Mouse (Mus musculus): ENCODE measurements at regions not wholly inside any gene's neighbourhood (a gene's known extent, or its start where the extent isn't known, plus 50 kb on each side); places are given as distances from the start of the nearest gene placed in this dataset.

- Histone ChIP-seq H3K36me3 (ENCODE audit: control insufficient read depth, insufficient read depth, low read length) (no peaks in the 10 kb centered on the region), H3K9me3 (ENCODE audit: control insufficient read depth, low read length) (no peaks in the 10 kb centered on the region), H3K9ac (replicated peaks; ENCODE audit: low read length) (no peak overlapping the region), H3K4me1 (ENCODE audit: control insufficient read depth, insufficient read depth, low read length) (0 out of 2 replicates have a peak, but pooled peaks cover 3% of the 10 kb centered on the region), H3K4me3 (replicated peaks; ENCODE audit: low read depth, low read length) (no peak overlapping the region), H3K27ac (replicated peaks; ENCODE audit: low read depth, low read length) (no peak overlapping the region), H3K27me3 (ENCODE audit: control insufficient read depth, insufficient read depth, low read length) (no peaks in the 10 kb centered on the region), H3K4me2 (ENCODE audit: low read length) (no peak overlapping the region)
- no peak for DNase-seq
- 84% methylated on average over 7 of the region's 7 CpGs for WGBS
- ATAC-seq (ENCODE audit: low FRiP score, low TSS enrichment) = no peak
These were observed 322.9 kb downstream of the Zfp706 start for GRCm38 (mm10) chr15:36684684-36685083.

DNA sequence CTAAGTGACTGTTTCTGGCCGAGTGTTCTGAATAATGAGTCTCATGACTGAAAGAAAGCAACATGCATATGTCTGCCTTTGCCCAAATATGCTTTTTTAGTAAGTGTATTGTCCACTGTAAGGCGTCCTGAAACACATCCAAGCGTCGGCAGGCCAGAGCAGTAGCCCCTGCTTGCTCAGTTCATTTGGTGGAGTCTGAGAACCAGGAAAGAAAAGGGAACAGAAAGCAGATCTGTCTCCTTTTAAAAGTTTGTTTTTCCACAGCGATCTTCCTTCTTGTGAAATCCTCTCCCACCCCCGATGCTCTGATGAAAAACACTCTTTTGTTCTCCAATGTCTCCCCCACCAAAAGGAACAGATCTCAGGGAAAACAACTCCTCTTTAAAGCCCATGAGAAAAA lies 324.7 kb downstream of the Zfp706 start:
- Histone ChIP-seq H3K4me2 (ENCODE audit: low read length) (no peak overlapping the region), H3K27ac (replicated peaks; ENCODE audit: low read depth, low read length) (no peak overlapping the region), H3K36me3 (ENCODE audit: control insufficient read depth, insufficient read depth, low read length) (no peaks in the 10 kb centered on the region), H3K27me3 (ENCODE audit: control insufficient read depth, insufficient read depth, low read length) (no peaks in the 10 kb centered on the region), H3K9me3 (ENCODE audit: control insufficient read depth, low read length) (no peaks in the 10 kb centered on the region), H3K4me3 (replicated peaks; ENCODE audit: low read depth, low read length) (no peak overlapping the region), H3K9ac (replicated peaks; ENCODE audit: low read length) (no peak overlapping the region), H3K4me1 (ENCODE audit: control insufficient read depth, insufficient read depth, low read length) (no peaks in the 10 kb centered on the region)
- DNase-seq (no peak), ATAC-seq (ENCODE audit: low FRiP score, low TSS enrichment) (no peak)
- 63% methylated on average over 6 of the region's 6 CpGs for WGBS

GRCm38 (mm10) chr15:36682159-36682558 lies 325.4 kb downstream of the Zfp706 start:
- H3K4me3 ChIP-seq (replicated peaks; ENCODE audit: low read depth, low read length) = no peak overlapping the region
- H3K4me1 ChIP-seq (ENCODE audit: control insufficient read depth, insufficient read depth, low read length) = no peaks in the 10 kb centered on the region
- WGBS = 73% methylated on average over 5 of the region's 5 CpGs
- H3K4me2 ChIP-seq (ENCODE audit: low read length) = no peak overlapping the region
- H3K9ac ChIP-seq (replicated peaks; ENCODE audit: low read length) = no peak overlapping the region
- ATAC-seq (ENCODE audit: low FRiP score, low TSS enrichment) (no peak), DNase-seq (no peak)
- no peaks in the 10 kb centered on the region for H3K9me3 ChIP-seq (ENCODE audit: control insufficient read depth, low read length)
- no peaks in the 10 kb centered on the region for H3K36me3 ChIP-seq (ENCODE audit: control insufficient read depth, insufficient read depth, low read length)
- H3K27me3 ChIP-seq (ENCODE audit: control insufficient read depth, insufficient read depth, low read length) = no peaks in the 10 kb centered on the region
- H3K27ac ChIP-seq (replicated peaks; ENCODE audit: low read depth, low read length) = no peak overlapping the region

DNA sequence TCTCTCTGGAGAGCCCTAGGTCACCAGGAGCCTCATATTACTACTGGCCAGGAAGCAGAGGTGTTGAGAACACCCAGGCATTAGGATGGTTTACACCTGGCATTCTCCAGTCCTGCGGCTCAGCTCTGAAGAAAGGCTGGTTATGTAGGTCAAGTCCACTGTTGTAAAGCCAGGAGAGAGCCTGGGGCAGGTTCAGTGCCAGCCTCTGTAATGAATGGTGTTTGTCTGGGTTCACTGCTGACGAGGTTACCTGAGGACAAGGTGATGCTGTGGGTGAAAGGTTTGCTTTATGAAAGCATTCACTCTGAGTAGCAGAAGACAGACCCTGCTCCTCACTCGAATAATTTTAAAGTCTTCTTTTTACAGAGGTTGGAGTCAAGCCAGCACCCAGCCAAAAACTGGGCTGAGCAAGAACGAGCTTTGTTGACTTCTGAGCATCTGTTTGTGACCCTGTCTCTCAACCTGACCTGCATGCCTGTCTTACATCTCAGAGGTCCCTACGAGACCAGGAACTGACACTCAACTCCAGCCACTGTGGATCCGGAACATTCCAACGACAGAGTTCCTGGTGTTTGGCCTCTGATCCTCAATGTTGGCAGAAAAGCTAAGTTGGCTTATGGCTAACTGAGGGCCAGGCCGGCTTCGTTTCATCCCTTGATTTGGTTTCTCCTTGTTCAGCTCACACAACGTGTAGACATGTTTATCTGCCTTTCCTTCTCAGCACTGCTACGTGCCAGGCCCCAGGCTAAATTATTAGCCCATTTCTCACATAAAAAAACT lies 327.0 kb downstream of the Zfp706 start:
- Histone ChIP-seq H3K27me3 (ENCODE audit: control insufficient read depth, insufficient read depth, low read length) (no peaks in the 10 kb centered on the region), H3K4me1 (ENCODE audit: control insufficient read depth, insufficient read depth, low read length) (no peaks in the 10 kb centered on the region), H3K9me3 (ENCODE audit: control insufficient read depth, low read length) (no peaks in the 10 kb centered on the region), H3K4me2 (ENCODE audit: low read length) (no peak overlapping the region), H3K9ac (replicated peaks; ENCODE audit: low read length) (no peak overlapping the region), H3K27ac (replicated peaks; ENCODE audit: low read depth, low read length) (no peak overlapping the region), H3K4me3 (replicated peaks; ENCODE audit: low read depth, low read length) (no peak overlapping the region), H3K36me3 (ENCODE audit: control insufficient read depth, insufficient read depth, low read length) (no peaks in the 10 kb centered on the region)
- 89% methylated on average over 11 of the region's 11 CpGs for WGBS
- ATAC-seq (ENCODE audit: low FRiP score, low TSS enrichment) (no peak), DNase-seq (no peak)

GRCm38 (mm10) chr15:36679577-36679976 lies 328.0 kb downstream of the Zfp706 start:
- no peaks in the 10 kb centered on the region for H3K27me3 ChIP-seq (ENCODE audit: control insufficient read depth, insufficient read depth, low read length)
- 91% methylated on average over 13 of the region's 13 CpGs for WGBS
- ATAC-seq (ENCODE audit: low FRiP score, low TSS enrichment) (no peak), DNase-seq (no peak)
- H3K4me1 ChIP-seq (ENCODE audit: control insufficient read depth, insufficient read depth, low read length) = no peaks in the 10 kb centered on the region
- no peaks in the 10 kb centered on the region for H3K9me3 ChIP-seq (ENCODE audit: control insufficient read depth, low read length)
- H3K4me2 ChIP-seq (ENCODE audit: low read length) = no peak overlapping the region
- no peak overlapping the region for H3K4me3 ChIP-seq (replicated peaks; ENCODE audit: low read depth, low read length)
- no peak overlapping the region for H3K9ac ChIP-seq (replicated peaks; ENCODE audit: low read length)
- no peaks in the 10 kb centered on the region for H3K36me3 ChIP-seq (ENCODE audit: control insufficient read depth, insufficient read depth, low read length)
- no peak overlapping the region for H3K27ac ChIP-seq (replicated peaks; ENCODE audit: low read depth, low read length)

- Histone ChIP-seq H3K9me3 (ENCODE audit: control insufficient read depth, low read length) (no peaks in the 10 kb centered on the region), H3K4me1 (ENCODE audit: control insufficient read depth, insufficient read depth, low read length) (0 out of 2 replicates have a peak, but pooled peaks cover 4% of the 10 kb centered on the region), H3K27ac (replicated peaks; ENCODE audit: low read depth, low read length) (no peak overlapping the region), H3K4me2 (ENCODE audit: low read length) (no peak overlapping the region), H3K4me3 (replicated peaks; ENCODE audit: low read depth, low read length) (no peak overlapping the region), H3K9ac (replicated peaks; ENCODE audit: low read length) (no peak overlapping the region), H3K27me3 (ENCODE audit: control insufficient read depth, insufficient read depth, low read length) (no peaks in the 10 kb centered on the region), H3K36me3 (ENCODE audit: control insufficient read depth, insufficient read depth, low read length) (no peaks in the 10 kb centered on the region)
- ATAC-seq (ENCODE audit: low FRiP score, low TSS enrichment) (no peak), DNase-seq (no peak)
- WGBS = 23% methylated on average over 12 of the region's 12 CpGs
These were observed 337.8 kb downstream of the Zfp706 start for GRCm38 (mm10) chr15:36669748-36670147.

DNA sequence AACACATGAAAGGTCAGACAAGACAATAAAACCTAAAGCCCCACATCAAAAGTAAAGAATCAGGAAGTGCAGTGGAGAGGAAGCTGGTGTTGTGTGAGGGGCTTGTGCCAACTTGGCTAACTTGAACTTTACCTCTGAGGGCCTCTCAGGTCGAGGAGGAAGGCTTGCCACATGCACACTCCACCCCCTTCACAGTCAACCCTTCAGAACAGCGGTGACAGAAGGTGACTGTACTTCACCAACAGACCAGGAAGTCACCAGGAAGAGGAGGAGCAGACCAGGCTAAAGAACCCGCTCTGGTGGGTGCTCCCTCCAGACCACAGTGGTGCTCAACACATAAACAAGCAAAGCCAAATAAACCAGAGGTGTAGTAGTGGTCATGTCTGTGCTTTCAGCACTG lies 341.0 kb downstream of the Zfp706 start:
- H3K27ac ChIP-seq (replicated peaks; ENCODE audit: low read depth, low read length) = no peak overlapping the region
- H3K9me3 ChIP-seq (ENCODE audit: control insufficient read depth, low read length) = no peaks in the 10 kb centered on the region
- 0 out of 2 replicates have a peak, but pooled peaks cover 4% of the 10 kb centered on the region for H3K4me1 ChIP-seq (ENCODE audit: control insufficient read depth, insufficient read depth, low read length)
- no peak overlapping the region for H3K4me2 ChIP-seq (ENCODE audit: low read length)
- no peak overlapping the region for H3K4me3 ChIP-seq (replicated peaks; ENCODE audit: low read depth, low read length)
- ATAC-seq (ENCODE audit: low FRiP score, low TSS enrichment) (no peak), DNase-seq (no peak)
- H3K27me3 ChIP-seq (ENCODE audit: control insufficient read depth, insufficient read depth, low read length) = no peaks in the 10 kb centered on the region
- 65% methylated on average over 3 of the region's 3 CpGs for WGBS
- H3K36me3 ChIP-seq (ENCODE audit: control insufficient read depth, insufficient read depth, low read length) = no peaks in the 10 kb centered on the region
- no peak overlapping the region for H3K9ac ChIP-seq (replicated peaks; ENCODE audit: low read length)

DNA sequence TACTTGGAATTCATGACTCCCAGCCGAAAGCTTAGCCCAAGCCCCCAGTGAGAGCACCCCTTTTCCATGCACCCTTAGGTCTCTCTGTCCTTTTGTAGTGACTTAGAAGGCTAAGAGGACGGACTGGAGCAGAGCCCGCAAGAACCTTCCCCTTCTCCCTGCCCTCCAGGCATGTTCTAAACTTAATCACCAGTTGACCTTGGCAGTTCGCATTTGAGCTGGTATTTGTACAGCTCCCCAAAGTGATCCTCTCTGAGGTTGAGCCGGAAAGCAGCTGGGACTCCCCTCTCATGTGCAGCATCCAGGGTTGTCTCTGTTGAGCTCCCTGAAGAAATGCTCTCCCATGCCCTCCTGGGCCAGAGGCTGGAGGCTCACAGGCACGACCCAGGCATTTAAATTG lies 343.2 kb downstream of the Zfp706 start:
- H3K4me3 ChIP-seq (replicated peaks; ENCODE audit: low read depth, low read length) = no peak overlapping the region
- H3K36me3 ChIP-seq (ENCODE audit: control insufficient read depth, insufficient read depth, low read length) = no peaks in the 10 kb centered on the region
- H3K9ac ChIP-seq (replicated peaks; ENCODE audit: low read length) = no peak overlapping the region
- H3K4me1 ChIP-seq (ENCODE audit: control insufficient read depth, insufficient read depth, low read length) = no peaks in the 10 kb centered on the region
- DNase-seq = no peak
- no peak overlapping the region for H3K27ac ChIP-seq (replicated peaks; ENCODE audit: low read depth, low read length)
- H3K4me2 ChIP-seq (ENCODE audit: low read length) = no peak overlapping the region
- no peaks in the 10 kb centered on the region for H3K27me3 ChIP-seq (ENCODE audit: control insufficient read depth, insufficient read depth, low read length)
- 79% methylated on average over 6 of the region's 6 CpGs for WGBS
- ATAC-seq (ENCODE audit: low FRiP score, low TSS enrichment) = no peak
- H3K9me3 ChIP-seq (ENCODE audit: control insufficient read depth, low read length) = no peaks in the 10 kb centered on the region

- H3K4me2 ChIP-seq (ENCODE audit: low read length) = no peak overlapping the region
- 89% methylated on average over 7 of the region's 7 CpGs for WGBS
- ATAC-seq (ENCODE audit: low FRiP score, low TSS enrichment) (no peak), DNase-seq (no peak)
- H3K9me3 ChIP-seq (ENCODE audit: control insufficient read depth, low read length) = no peaks in the 10 kb centered on the region
- H3K4me1 ChIP-seq (ENCODE audit: control insufficient read depth, insufficient read depth, low read length) = no peaks in the 10 kb centered on the region
- no peak overlapping the region for H3K9ac ChIP-seq (replicated peaks; ENCODE audit: low read length)
- no peak overlapping the region for H3K4me3 ChIP-seq (replicated peaks; ENCODE audit: low read depth, low read length)
- no peak overlapping the region for H3K27ac ChIP-seq (replicated peaks; ENCODE audit: low read depth, low read length)
- no peaks in the 10 kb centered on the region for H3K36me3 ChIP-seq (ENCODE audit: control insufficient read depth, insufficient read depth, low read length)
- no peaks in the 10 kb centered on the region for H3K27me3 ChIP-seq (ENCODE audit: control insufficient read depth, insufficient read depth, low read length)
These were observed 346.6 kb downstream of the Zfp706 start for GRCm38 (mm10) chr15:36660986-36661385.
